Mouse (Mus musculus) G1E-ER4 (cell line): Measurements from ENCODE around the gene Pi4ka. TPM values are rescaled to one million over a fixed set of nuclear protein-coding genes. Genes with fewer than 3 reads are reported as not detected.

Source experiments
- GATA1 ChIP-seq: IDR thresholded peaks from one replicate; pipeline ENCODE4 v1.8.0; 2012; ENCODE audit warnings: low read length, inconsistent platforms
- polyA plus RNA-seq: library from polyadenylated mRNA; stranded (reverse); fragments of >175 nt; gene quantifications from 2 replicates; pipeline ENCODE4 v1.2.3, GENCODE M21; 2012

Pi4ka gene
- polyA plus RNA-seq, 1 experiment: 11.6 TPM

DNA sequence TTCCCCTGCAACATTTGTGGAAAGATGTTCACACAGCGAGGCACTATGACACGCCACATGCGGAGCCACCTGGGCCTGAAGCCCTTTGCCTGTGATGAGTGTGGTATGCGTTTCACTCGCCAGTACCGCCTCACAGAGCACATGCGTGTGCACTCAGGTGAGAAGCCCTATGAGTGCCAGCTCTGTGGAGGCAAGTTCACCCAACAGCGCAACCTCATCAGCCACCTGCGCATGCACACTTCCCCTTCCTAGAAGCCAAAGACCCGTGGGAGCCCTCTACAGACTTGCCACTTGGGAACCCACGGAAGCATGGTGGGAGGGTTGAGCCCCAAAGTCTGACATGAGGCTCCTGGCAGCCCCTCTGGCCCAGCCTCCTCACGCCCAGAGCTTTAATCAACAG is 147.2 kb downstream of the Pi4ka start:
- no peak for TF ChIP-seq GATA1

DNA sequence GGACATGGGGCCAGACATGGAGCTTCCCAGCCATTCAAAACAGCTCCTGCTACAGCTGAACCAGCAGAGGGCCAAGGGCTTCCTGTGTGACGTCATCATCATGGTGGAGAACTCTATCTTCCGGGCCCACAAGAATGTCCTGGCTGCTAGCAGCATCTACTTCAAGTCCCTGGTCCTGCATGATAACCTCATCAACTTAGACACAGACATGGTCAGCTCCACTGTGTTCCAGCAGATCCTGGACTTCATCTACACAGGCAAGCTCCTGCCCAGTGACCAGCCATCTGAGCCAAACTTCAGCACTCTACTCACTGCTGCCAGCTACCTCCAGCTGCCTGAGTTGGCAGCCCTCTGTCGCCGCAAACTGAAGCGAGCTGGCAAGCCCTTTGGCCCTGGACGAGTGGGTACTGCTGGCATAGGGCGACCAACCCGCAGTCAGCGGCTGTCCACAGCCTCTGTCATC is 148.7 kb downstream of the Pi4ka start:
- no peak for TF ChIP-seq GATA1

DNA sequence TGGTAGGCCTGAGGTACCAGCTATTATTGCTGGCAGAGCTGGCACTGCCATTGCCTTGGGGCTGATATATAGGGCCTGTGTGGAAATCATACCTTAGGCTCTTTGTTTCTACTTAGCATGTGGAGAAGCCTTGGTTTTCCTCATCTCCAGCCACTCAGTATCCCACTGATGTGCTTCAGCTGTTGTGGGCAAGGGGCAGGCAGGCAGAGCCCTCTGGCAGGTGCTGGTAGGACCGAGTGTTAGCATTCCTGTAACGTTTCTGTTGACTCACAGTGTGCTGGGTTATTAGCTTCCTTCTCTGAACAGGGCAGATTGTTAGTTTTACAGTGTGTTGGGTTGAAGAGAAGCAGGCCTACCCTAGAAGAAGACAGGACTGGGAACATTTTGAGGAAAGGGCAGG is 150.8 kb downstream of the Pi4ka start:
- no peak for TF ChIP-seq GATA1

DNA sequence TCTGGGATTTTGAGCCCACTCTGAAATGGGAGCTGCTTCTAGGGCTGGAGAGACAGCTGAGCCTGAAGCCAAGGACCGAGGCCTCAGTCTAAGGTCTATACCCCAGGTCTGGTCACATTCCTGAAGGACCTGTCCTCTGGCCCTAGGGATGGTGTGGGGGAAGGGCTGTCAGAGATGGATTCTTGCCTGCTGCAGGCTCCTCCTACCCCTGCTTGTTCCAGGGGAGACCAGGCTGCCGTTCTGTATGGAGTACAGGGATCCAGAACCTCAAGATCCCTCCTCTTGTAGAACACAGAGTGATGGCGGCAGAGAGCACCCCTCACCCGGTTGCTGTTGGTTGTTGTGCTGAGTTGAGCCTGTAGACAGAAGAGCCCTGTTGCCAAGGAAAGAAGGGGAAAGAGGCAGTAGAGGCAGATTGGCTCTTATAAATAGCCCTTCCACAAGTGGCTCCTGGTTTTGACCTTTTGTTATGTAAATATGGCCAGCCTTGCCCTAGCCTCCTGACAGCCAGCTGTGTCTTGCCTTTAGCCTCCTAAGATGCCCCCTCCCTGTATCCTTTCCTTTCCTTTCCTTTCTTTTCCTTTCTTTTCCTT is 152.0 kb downstream of the Pi4ka start:
- TF ChIP-seq GATA1: no peak

DNA sequence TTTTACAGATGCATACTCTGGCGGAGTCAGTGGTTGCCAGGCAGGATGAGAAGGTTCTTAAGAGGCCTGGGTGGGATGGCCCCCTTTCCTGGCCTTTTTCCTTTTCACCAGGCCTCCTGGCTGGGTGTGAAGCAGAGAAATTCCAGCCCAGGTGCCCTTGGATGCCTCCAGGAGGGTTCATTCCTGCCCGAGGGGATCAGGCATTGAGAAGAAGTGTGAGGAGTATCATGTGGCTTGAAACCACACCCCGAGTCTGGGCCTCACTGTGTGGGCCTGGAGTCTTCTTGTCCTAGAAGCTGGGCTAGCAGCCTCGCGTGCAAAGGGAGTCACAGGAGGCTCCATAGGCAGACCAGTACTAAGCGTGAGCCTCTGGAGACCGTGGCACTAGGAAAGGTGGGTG is 153.3 kb downstream of the Pi4ka start:
- TF ChIP-seq GATA1: no peak

GRCm38 (mm10) chr16:17252086-17252726 is 153.9 kb downstream of the Pi4ka start:
- TF ChIP-seq GATA1: peak; percentile 99

DNA sequence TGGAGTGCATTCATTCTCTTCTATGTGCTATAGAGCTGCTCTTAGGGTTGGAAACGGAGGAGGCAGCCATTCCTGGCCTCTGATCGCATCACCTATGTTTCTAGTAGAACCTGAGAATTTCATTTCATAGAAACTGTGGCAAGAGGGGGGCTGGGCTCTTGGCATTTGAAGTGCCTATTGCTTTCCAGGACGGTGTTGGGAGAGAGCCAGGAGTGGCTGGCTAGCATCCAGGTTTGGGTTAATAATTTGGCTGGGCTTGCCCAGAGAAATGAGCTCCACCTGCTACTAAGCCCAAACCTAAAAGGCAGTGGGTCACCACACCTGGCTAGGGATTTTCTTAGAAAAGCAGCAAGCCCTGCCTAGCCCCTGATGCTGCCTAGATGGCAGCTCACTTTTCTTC is 154.6 kb downstream of the Pi4ka start:
- TF ChIP-seq GATA1: no peak

- peak; percentile 61 for TF ChIP-seq GATA1
Measured at GRCm38 (mm10) chr16:17249135-17249534, 157.0 kb downstream of the Pi4ka start.

GRCm38 (mm10) chr16:17247727-17248126 is 158.4 kb downstream of the Pi4ka start:
- TF ChIP-seq GATA1: no peak

GRCm38 (mm10) chr16:17244996-17245395 is 161.1 kb downstream of the Pi4ka start:
- TF ChIP-seq GATA1: no peak

DNA sequence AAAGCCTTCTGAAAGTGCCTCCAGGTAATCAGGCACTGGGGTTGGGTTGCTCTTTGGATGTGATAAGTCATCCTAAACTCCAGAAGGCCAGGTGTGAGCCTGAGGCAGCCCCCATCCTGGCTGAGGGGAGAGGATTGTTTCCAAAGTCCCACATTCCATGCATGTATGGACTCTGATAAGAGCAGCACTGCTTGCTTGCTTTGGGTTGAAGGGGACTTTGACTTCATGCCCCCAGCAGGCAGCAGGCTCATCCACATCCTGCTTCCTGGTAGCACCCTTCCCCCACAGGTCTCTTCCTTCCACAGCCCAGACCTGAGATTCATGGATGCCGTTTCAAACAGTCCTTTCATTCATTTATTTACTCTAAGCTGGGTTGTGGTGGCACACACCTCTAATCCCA is 162.4 kb downstream of the Pi4ka start:
- TF ChIP-seq GATA1: no peak

DNA sequence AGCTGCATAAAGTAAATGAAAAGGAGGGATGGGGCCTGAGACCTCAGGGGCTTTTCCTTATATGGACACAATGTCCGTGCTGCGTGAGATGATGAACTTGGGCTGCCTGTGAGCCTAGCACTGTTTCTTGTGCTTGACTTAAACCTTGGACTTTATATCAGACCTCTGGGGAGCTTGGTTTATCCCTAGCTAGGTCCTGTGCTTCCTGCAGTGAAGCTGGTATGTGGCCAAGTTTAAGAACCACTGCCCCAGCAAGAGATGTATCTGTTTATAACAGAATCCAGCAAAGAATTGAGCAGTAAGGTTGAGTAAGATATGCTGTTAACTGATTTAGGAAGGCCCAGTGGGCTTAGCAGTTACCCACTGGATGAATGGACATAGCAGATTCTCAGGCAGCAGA is 166.7 kb downstream of the Pi4ka start:
- no peak for TF ChIP-seq GATA1

DNA sequence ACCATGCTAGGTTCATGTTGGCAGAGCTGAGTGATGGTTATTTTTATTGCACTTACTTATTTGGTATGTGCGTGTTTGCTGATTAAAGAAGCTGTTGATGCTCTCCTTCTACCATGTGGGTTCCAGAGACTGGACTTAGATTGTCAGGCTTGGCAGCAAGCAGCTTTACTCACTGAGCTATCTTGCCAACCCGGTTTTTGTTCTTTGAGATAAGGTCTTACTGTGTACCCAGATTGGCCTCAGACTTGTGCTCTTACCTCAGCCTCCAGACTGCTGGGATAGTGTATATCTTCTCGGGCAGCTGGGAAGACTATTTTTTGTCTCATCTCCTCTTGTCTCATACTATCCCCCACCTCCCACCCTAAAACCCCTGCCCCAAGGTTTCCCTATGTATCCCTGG is 168.5 kb downstream of the Pi4ka start:
- peak; percentile 91 for TF ChIP-seq GATA1

DNA sequence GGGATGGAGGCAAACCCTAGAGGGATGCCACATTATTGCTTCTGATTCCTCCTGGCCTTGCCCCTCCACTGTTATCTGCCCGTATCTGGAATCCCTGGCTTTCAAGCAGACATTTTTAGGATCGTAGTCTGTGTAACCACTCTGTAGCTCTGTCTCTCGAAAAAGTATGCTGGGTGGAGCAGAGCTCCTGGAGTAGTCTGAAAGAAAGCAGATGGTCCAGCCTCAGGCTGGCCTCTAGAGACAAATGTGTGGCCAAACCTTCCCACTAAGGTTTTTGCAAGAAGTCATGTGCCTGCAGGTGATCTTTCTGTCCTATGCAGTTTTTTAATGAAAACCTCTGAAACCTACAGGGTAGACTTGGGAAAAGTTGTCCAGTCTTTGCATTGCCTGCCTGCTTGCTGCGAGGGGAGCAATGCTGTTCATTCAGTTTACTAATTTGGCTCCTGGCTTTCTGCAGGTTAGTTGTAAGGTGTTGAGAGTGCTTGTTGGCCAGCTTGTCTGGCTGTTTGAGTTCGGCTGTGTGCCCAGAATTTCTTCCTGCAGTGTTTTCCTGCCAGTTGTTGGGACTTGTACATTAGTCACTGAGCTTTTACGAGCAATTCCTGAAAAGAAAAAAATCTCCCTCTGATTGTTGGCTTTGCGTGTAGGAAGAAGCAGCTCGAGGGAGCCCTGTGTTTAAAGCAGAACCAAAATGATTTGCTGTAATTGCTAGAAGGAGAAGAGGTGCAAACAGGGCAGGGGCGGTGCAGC is 171.0 kb downstream of the Pi4ka start:
- TF ChIP-seq GATA1: no peak

- TF ChIP-seq GATA1: no peak
Measured at GRCm38 (mm10) chr16:17234499-17234895, 171.6 kb downstream of the Pi4ka start.

- TF ChIP-seq GATA1: no peak
Measured at GRCm38 (mm10) chr16:17233702-17234498, 172.2 kb downstream of the Pi4ka start.
